Mouse (Mus musculus): ENCODE data around the gene Kdm2a. TPM values are rescaled to one million over a fixed set of nuclear protein-coding genes. Genes with fewer than 3 reads are reported as not detected.

The Kdm2a gene
- polyA plus RNA-seq, 1 experiment from 2014 or later: 69.6 TPM

DNA sequence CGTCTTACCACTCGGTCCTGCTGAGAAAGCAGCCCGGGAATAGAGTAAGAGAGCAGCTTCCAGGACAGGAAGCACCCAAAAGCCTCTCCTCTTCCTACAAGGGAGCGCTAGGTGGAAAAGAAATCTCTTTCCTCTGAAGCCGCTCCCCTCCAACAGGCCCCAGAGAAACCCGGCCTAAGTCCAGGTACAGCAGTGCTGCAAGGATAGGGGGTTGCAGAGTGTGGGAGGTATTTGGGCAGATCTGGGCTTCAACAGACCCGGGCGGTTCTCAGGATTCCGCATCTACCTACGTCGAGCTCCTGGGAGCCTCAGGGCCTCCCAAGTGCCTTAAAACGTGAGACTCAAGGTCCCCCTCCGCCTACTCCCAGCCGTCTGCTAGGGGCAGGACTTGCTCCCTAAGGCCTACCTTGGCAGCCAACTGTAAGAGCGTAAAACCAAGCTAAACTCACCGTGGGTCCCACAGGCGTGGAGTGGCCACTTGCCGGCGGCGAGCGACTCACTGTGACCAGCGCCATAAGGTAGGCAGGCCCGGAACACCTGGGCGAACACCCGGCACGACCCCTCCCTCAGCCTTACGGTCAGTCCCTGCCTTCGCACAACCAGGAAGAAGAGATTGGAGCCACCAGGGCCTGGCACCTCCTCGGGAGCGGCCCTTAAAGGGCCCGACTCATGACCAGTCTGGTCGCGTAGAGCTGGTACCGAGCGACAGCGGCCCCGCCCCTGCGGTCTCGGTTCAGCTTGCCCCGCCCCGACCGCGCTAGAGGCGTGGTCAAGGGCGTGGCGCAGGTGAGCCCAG is 129.3 kb downstream of the Kdm2a start, which contains the start of gene Ssh3:
TSS of gene Ssh3 (minus strand) at position 615 of the 796 bp plus-strand sequence.
- 5% methylated on average over 46 of the region's 46 CpGs for WGBS
- H3K9me3 ChIP-seq (ENCODE audit: control insufficient read depth, low read length): no peaks in the 10 kb centered on the region
- ATAC-seq (ENCODE audit: low FRiP score, low TSS enrichment): peak; percentile 82
- H3K4me2 ChIP-seq (replicated peaks; ENCODE audit: low read depth, low read length): peak within 1 kb of the TSS; percentile 77
- H3K4me1 ChIP-seq (ENCODE audit: control insufficient read depth, insufficient read depth, low read length): no peaks in the 10 kb centered on the region
- H3K27me3 ChIP-seq (ENCODE audit: control insufficient read depth, insufficient read depth, low read length): peaks cover 5% of the 10 kb centered on the region; the same call in 1 of the 2 replicates
- peak within 1 kb of the TSS; percentile 63 for H3K9ac ChIP-seq (ENCODE audit: low read depth, low read length)
- no peak within 1 kb of the TSS; the same call in 1 of the 2 replicates for H3K27ac ChIP-seq (ENCODE audit: low read depth, low read length)
- no peaks in the 10 kb centered on the region; the same call in 1 of the 2 replicates for H3K36me3 ChIP-seq (ENCODE audit: control insufficient read depth, insufficient read depth, low read length)
- H3K4me3 ChIP-seq (ENCODE audit: low read length): peak within 1 kb of the TSS; percentile 48

DNA sequence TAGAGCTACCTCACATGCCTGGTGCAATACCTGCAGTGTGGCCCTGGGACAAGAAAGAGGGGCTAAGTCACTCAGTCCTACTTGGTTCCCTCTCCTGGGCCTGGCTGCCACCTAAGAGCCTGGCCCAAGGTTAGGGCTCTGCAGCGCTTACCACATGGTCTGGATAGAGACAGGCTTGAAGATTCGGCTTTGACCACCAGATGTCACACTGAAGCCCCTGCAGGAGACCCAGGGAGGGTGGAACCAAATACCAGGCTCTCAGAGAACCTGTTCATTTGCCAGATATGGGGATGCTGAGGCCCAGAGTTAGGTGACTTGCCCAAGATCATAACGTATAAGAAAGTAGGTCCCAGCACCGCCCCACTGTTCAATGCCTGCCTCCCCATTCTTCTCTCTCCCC is 132.1 kb downstream of the Kdm2a start:
- Histone ChIP-seq H3K27ac (ENCODE audit: low read depth, low read length) (no peak overlapping the region), H3K4me3 (ENCODE audit: low read length) (no peak overlapping the region), H3K9ac (ENCODE audit: low read depth, low read length) (no peak overlapping the region), H3K4me1 (ENCODE audit: control insufficient read depth, insufficient read depth, low read length) (no peaks in the 10 kb centered on the region), H3K9me3 (ENCODE audit: control insufficient read depth, low read length) (no peaks in the 10 kb centered on the region), H3K36me3 (ENCODE audit: control insufficient read depth, insufficient read depth, low read length) (no peaks in the 10 kb centered on the region; the same call in 1 of the 2 replicates), H3K27me3 (ENCODE audit: control insufficient read depth, insufficient read depth, low read length) (peaks cover 5% of the 10 kb centered on the region; the same call in 1 of the 2 replicates), H3K4me2 (replicated peaks; ENCODE audit: low read depth, low read length) (no peak overlapping the region)
- WGBS: 65% methylated on average over 4 of the region's 4 CpGs
- ATAC-seq (ENCODE audit: low FRiP score, low TSS enrichment): no peak

Other genes with a start within 250 kb of the Kdm2a start
- 132 and 156 TPM in 2 replicates for gene Coro1b, start 249.7 kb downstream of the Kdm2a start, polyA plus RNA-seq (2014; fragmentation: Nextera tagmentation; extraction: Ambion mirVana)
- 0.57 and 0.80 TPM in 2 replicates for gene Ptprcap, start 244.7 kb downstream of the Kdm2a start, polyA plus RNA-seq (2014; fragmentation: Nextera tagmentation; extraction: Ambion mirVana)
- 33.4 and 42.0 TPM in 2 replicates for gene Rps6kb2, start 234.9 kb downstream of the Kdm2a start, polyA plus RNA-seq (2014; fragmentation: Nextera tagmentation; extraction: Ambion mirVana)
- 1.7 and 1.9 TPM in 2 replicates for gene Carns1, start 222.8 kb downstream of the Kdm2a start, polyA plus RNA-seq (2014; fragmentation: Nextera tagmentation; extraction: Ambion mirVana)
- gene Tbc1d10c, start 207.0 kb downstream of the Kdm2a start, polyA plus RNA-seq (2014; fragmentation: Nextera tagmentation; extraction: Ambion mirVana): 2.7 and 3.2 TPM in 2 replicates
- gene Ppp1ca, start 206.2 kb downstream of the Kdm2a start, polyA plus RNA-seq (2014; fragmentation: Nextera tagmentation; extraction: Ambion mirVana): 987 and 1,041 TPM in 2 replicates
- 34.7 and 39.5 TPM in 2 replicates for gene Rad9a, start 196.6 kb downstream of the Kdm2a start, polyA plus RNA-seq (2014; fragmentation: Nextera tagmentation; extraction: Ambion mirVana)
- gene Clcf1, start 184.0 kb downstream of the Kdm2a start, polyA plus RNA-seq (2014; fragmentation: Nextera tagmentation; extraction: Ambion mirVana): 5.7 and 5.9 TPM in 2 replicates
- gene AC109138.7, start 183.9 kb downstream of the Kdm2a start, polyA plus RNA-seq (2014; fragmentation: Nextera tagmentation; extraction: Ambion mirVana): not detected in 2 replicates
- 26.4 and 28.2 TPM in 2 replicates for gene Pold4, start 166.4 kb downstream of the Kdm2a start, polyA plus RNA-seq (2014; fragmentation: Nextera tagmentation; extraction: Ambion mirVana)
- 10.7 and 13.0 TPM in 2 replicates for gene Ssh3, start 129.1 kb downstream of the Kdm2a start, polyA plus RNA-seq (2014; fragmentation: Nextera tagmentation; extraction: Ambion mirVana)
- gene Ankrd13d, start 115.1 kb downstream of the Kdm2a start, polyA plus RNA-seq (2014; fragmentation: Nextera tagmentation; extraction: Ambion mirVana): 5.2 and 8.3 TPM in 2 replicates
- 17.7 and 17.8 TPM in 2 replicates for gene Grk2, start 92.1 kb downstream of the Kdm2a start, polyA plus RNA-seq (2014; fragmentation: Nextera tagmentation; extraction: Ambion mirVana)
- 40.7 and 43.4 TPM in 2 replicates for gene Rhod, start 41.1 kb upstream of the Kdm2a start, polyA plus RNA-seq (2014; fragmentation: Nextera tagmentation; extraction: Ambion mirVana)
- 2.2 and 2.4 TPM in 2 replicates for gene Syt12, start 79.2 kb upstream of the Kdm2a start, polyA plus RNA-seq (2014; fragmentation: Nextera tagmentation; extraction: Ambion mirVana)
- not detected in 2 replicates for gene 2010003K11Rik, start 100.3 kb upstream of the Kdm2a start, polyA plus RNA-seq (2014; fragmentation: Nextera tagmentation; extraction: Ambion mirVana)
- 10.0 and 16.7 TPM in 2 replicates for gene Pcx, start 112.2 kb upstream of the Kdm2a start, polyA plus RNA-seq (2014; fragmentation: Nextera tagmentation; extraction: Ambion mirVana)
- gene Lrfn4, start 217.4 kb upstream of the Kdm2a start, polyA plus RNA-seq (2014; fragmentation: Nextera tagmentation; extraction: Ambion mirVana): 12.6 and 15.4 TPM in 2 replicates
- gene Rce1, start 227.4 kb upstream of the Kdm2a start, polyA plus RNA-seq (2014; fragmentation: Nextera tagmentation; extraction: Ambion mirVana): 73.1 and 85.0 TPM in 2 replicates